Mouse (Mus musculus) frontal cortex, postnatal 36 days (tissue): Measurements from ENCODE around the gene F10.
"Not testable (repeated sequence)": the region's sequence is repeated elsewhere in the genome, so short reads cannot be mapped to it uniquely, and the experiment has no call there.

ENCODE experiments used
- DNase-seq, 2 experiments: peaks; one replicate each; pipeline ENCODE4 v3.0.0; 2022; ENCODE audit warnings: low spot score in 2 of 2

F10 gene

DNA sequence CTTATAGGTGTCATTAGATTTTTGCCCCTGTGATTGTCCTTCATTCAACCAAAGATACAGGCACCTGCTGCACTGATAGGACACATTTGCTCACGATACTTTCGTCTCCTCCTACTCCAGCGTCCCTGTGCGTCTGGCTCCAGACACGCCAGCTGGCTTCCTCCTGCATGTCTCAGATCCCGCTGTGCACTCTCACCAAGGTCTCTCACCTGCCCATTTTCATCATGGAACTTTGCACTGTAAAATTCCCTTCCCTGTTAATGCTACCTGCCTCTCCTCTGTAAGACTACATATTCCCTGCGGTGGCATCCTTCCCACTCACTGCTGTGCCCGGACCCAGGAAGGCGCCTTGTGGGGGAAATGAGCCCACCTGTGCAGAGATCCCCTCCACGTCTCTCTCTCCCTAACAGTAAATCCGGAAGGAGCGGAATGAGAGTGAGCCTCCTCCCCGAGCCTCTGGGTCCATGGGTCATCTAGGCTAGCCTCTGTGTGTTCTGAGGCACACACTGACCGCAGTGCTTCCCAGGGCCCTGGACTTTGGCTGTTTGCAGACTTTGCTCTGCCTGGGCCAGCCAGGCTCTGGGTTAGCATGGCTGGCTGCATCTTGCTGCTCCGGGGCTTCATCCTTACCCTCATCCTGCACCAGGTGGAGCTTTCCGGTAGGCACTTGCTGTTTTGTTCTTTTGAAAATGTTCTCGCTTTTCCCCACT lies 23.5 kb downstream of the F10 start, which contains the start of gene Proz:
Gene Proz (plus strand): TSS at position 474 of the 710 bp plus-strand sequence.
- DNase-seq: no peak

DNA sequence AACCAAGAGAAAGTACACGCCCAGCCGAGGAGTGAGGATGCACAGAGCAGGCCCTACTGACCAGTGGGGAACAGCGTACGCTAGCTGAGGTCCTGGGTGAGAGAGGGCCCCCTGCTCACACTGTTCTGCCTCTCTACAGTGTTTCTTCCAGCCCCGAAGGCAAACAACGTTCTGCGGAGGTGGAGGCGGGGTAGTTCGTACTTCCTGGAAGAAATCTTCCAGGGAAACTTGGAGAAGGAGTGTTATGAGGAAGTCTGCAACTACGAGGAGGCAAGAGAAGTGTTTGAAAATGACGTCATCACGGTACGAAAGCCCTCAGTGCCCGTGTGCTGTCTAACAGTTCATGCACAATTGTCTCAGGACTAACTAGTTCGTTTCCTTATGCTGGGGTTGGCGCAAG lies 26.0 kb downstream of the F10 start:
- no peak for DNase-seq

DNA sequence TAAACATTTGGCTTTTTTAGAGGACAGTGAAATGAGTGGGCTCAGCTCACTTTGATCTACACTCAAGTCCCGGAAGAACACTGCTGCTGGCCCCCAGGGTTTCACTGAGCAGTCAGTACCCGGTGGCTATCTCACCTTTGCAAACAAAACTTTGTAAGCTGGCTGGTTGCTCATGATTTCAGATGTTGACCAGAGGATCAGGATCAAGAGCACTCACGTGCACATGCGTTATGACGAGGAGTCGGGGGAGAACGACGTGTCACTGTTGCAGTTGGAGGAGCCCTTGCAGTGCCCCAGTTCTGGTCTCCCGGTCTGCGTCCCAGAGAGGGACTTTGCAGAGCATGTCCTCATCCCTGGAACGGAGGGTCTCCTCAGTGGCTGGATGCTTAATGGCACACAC lies 36.1 kb downstream of the F10 start:
- no peak for DNase-seq

DNA sequence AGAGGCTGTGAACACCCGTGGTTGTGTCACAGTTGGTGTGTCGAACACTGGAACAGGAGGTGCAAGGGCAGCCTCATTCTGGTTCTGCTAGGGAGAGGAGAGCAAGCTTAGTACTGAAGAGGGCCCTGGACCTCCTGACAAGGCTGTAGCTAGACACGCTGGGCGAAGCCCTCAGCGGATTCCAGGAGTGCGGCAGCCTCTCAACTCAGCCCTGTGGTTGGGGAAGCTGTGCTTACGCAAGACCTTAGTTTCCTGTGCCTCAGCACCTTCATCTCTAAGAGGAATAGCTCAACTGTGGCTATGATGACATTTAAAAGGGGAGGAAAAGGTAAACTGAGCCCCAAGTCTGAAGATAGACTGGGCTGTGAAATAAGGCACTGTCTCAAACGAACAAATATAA lies 37.9 kb downstream of the F10 start:
- DNase-seq: no peak

DNA sequence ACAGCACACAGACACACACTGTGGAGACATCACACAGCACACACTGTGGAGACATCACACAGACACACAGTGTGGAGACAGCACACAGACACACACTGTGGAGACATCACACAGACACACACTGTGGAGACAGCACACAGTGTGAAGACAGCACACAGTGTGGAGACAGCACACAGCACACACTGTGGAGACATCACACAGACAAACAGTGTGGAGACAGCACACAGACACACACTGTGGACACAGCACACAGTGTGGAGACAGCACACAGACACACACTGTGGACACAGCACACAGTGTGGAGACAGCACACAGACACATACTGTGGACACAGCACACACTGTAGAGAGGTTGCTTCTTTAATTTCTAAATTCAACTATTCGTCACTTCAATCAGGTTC lies 38.5 kb downstream of the F10 start:
- DNase-seq: not testable (repeated sequence)

DNA sequence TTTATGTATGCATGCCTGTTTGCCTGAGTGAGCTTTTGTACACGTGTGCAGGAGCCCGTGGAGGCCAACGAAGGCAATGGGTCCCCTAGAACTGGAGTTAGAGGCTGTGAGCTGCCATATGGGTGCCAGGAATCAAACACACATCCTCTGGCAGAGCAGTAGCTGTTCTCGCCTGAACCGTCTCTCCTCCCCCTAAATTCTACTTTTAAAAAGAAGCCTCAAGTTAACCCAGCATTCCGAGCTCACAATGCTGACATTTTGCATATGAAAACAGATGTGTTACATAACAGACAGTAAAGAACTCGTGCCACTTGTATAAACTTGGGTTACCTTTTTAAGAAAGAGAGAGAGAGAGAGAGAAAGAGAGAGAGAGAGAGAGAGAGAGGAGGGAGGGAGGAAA lies 40.4 kb downstream of the F10 start:
- DNase-seq: peak in 1 of 2 experiments; percentile 4

DNA sequence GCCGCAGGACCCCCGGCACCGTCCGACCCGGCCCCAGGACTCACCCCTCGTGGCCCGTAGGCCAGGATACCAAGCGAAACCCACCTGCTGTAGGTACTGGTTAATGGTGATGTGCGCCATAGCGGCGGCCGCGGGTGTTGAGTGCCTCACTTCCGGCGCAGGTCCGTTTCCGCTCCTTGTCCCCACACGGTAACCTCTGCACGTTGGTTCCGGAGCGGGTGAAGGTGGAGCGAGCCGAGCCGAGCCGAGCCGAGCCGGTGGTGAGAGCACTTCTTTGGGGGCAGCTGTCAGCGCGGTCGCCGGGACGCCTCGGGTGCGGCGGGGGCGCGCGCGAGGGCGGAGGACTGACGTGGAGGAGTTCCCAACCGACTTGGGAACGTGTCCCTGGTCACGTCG lies 67.6 kb downstream of the F10 start:
- DNase-seq: peak; percentile 91 to 93

DNA sequence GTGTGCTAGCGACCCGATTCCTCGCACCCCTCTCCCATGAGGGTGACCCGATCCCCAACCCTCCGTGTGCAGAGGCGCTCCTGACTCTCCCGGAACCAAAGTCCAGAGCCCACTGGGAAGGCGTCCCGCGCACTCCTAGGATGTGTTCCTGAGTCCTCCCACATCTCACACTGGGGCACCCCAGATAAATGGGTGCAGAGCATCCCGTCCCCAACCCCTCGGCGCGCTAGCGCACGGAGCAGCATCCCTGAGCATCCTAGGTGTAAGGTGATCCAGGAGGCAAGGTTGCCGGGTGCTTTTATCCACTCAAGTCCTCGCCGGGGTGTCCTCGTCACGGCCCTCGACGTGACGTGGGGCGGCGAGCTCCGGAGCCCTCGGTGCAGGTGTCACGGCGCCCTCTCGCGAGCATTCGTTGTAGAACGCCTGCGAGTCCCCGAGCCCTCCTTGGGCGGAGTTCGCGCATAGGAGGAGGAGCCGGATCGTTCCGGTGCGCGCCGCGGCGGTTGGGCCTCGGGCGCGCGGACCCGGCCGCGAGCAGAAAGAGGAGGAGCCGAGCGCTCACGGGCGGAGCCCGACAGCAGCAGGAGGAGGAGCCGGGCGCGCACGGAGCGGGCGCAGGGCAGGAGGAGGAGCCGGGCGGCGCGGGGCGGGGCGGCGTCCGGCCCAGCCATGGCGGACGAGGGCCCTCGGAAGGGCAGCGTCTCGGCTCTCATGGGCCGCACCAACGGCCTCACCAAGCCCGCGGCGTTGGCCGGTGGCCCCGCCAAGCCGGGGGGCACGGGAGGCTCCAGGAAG lies 68.2 kb downstream of the F10 start, which contains the start of the genes Pcid2 and Cul4a:
Gene Pcid2 (minus strand): TSS at position 373 of the 795 bp plus-strand sequence.
Gene Cul4a (plus strand): TSS at position 535 of the 795 bp plus-strand sequence.
- peak; percentile 95 to 97 for DNase-seq

DNA sequence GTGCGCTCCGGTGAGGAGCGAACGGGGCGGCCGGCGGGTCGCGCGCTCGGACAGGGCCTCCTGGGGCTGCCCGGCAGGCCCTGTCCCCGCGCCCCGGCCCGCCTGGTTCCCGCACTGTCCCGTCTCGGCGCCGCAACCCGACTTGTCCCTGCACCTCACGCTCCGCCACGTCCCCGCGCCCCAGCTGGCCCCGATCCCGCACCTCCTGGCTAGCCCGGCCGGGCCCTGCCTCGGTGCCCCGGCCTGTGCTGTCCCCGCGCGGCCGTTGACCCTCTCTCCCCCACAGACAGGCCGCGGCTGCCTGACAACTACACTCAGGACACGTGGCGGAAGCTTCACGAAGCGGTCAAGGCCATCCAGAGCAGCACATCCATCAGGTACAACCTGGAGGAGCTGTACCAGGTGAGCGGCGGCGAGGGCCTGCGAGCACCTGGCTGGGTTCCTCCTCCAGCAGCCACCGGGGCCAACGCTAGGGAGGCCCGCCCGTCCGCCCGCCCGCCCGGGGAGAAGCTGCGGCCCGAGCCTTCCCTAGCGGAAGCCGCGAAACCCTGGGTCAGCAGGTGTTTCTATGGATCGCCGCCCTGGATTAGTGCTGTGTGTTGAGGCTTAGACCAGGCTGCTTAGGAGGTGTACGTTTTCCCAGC lies 68.9 kb downstream of the F10 start:
- peak; percentile 17 to 21 for DNase-seq
